Mouse (Mus musculus) midbrain, postnatal 0 days (tissue): Measurements from ENCODE around the gene Urod. TPM values are rescaled to one million over a fixed set of nuclear protein-coding genes. Genes with fewer than 3 reads are reported as not detected.

Experiments
- ATAC-seq: fragments of 200-750 bp; cut with Nextera tagmentation; 2 replicates; pipeline ENCODE4 v1.8.0; 2017; ENCODE audit warnings: moderate number of reproducible peaks, mild to moderate bottlenecking, moderate TSS enrichment, moderate library complexity; ENCODE audit not compliant: low FRiP score
- DNase-seq: peaks from one replicate; pipeline ENCODE4 v3.0.0-alpha.2; 2015; ENCODE audit warnings: low spot score
- H3K27ac ChIP-seq: fragments of 300-500 bp; sonication (generic); 2 replicates; pipeline ENCODE4 v1.5.1; 2014; ENCODE audit warnings: low read depth, mild to moderate bottlenecking, low read length, mixed read lengths
- H3K27me3 ChIP-seq: fragments of 300-500 bp; sonication (generic); 2 replicates; pipeline ENCODE4 v1.6.1; 2014; ENCODE audit warnings: low read length, control low read depth, mixed read lengths; ENCODE audit not compliant: insufficient read depth
- H3K36me3 ChIP-seq: fragments of 300-500 bp; sonication (generic); 2 replicates; pipeline ENCODE4 v1.6.1; 2014; ENCODE audit warnings: low read length, control low read depth, mixed read lengths; ENCODE audit not compliant: insufficient read depth
- H3K4me1 ChIP-seq: fragments of 300-500 bp; sonication (generic); 2 replicates; pipeline ENCODE4 v1.6.1; 2014; ENCODE audit warnings: mild to moderate bottlenecking, control low read depth, antibody characterized with exemption, low read length, mixed read lengths; ENCODE audit not compliant: insufficient read depth
- H3K4me2 ChIP-seq: fragments of 300-500 bp; sonication (generic); 2 replicates; pipeline ENCODE4 v1.6.1; 2014; ENCODE audit warnings: low read depth, mild to moderate bottlenecking, low read length, mixed read lengths; ENCODE audit not compliant: poor library complexity, severe bottlenecking
- H3K4me3 ChIP-seq: fragments of 300-500 bp; sonication (generic); 2 replicates; pipeline ENCODE4 v1.5.1; 2014; ENCODE audit warnings: low read depth, mild to moderate bottlenecking, low read length, moderate library complexity
- H3K9ac ChIP-seq: fragments of 300-500 bp; sonication (generic); replicated peaks from 2 replicates; pipeline ENCODE4 v1.6.1; 2014; ENCODE audit warnings: mild to moderate bottlenecking, low read length, moderate library complexity, mixed read lengths; ENCODE audit not compliant: poor library complexity, severe bottlenecking
- H3K9me3 ChIP-seq: fragments of 300-500 bp; sonication (generic); 2 replicates; pipeline ENCODE4 v1.6.1; 2016; ENCODE audit warnings: low read length, control low read depth
- CTCF ChIP-seq: IDR thresholded peaks from 2 replicates; pipeline ENCODE4 v1.5.1; 2016; ENCODE audit warnings: antibody characterized with exemption, mild to moderate bottlenecking
- WGBS: fragments of 180-500 bp; shearing (Covaris S2); extraction: QIAGEN DNeasy Blood & Tissue Kit; methylation state at CpG from one replicate; pipeline ENCODE4 v1.1.7; 2014; 5-methylcytosine and 5-hydroxymethylcytosine counted together
- polyA plus RNA-seq: library from polyadenylated mRNA; unstranded; fragments of >200 nt; fragmentation: Nextera tagmentation; extraction: Ambion mirVana; gene quantifications from 2 replicates; pipeline ENCODE4 v1.2.1, GENCODE M21; 2015
- total RNA-seq: library from RNA; depleted of rRNA; stranded (reverse); fragments of >200 nt; gene quantifications from 2 replicates; pipeline ENCODE4 v1.2.3, GENCODE M21; 2014; rRNA removed

Gene Urod
- total RNA-seq (25.5 and 50.0 TPM in 2 replicates), polyA plus RNA-seq (36.6 and 36.8 TPM in 2 replicates)

DNA sequence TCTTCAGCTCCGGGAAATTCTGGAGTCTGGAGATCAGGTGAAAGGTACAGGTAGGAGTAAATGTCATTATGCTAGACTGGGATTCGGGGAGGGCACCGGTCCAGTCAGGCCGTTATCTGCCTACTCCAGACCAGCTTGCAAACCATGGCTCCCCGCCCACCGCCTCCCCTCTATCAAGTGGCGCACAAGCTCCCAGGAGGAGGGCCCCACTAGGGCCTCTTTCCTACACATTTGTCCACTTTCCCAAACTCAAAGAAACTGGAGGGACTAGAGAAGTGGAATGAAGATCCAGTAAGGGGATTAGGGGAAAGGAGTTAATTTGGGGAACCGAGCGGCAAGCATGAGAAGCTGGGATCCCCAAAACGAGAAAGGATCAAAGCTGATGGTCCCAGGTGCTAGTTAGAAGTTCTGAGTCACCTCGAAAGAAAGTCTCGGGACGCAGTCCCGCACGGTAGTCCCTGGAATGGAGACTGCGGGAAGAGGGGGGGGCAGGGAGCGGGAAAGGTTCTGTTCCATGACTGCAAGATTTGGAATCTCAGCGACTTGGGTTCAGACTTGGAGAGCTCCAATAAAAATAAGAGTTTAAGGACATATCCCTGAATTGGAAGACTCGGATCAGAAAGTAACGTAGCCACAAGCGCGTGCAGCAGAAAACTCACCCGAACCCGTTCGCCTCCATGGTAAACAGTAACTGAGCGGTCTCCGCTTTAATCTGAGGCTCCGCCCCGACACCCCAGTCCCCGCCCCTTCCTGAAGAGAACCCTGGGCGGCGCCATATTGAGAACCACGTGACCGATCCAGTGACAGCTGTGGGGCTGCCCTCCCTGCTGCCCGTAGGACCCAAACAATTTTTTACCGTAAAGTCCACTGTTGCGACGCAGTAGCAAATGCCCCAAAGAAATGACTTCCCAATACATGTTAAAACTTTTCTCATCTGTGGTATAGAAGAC, at the start of gene Urod:
TSS of gene Urod (minus strand) at position 742 of the 950 bp plus-strand sequence.
- peaks cover 11% of the 10 kb centered on the region; the same call in 1 of the 2 replicates for H3K4me1 ChIP-seq
- WGBS: 2% methylated on average over 38 of the region's 38 CpGs
- peak within 1 kb of the TSS; percentile 78 for H3K27ac ChIP-seq
- peaks cover 7% of the 10 kb centered on the region; the same call in 1 of the 2 replicates for H3K36me3 ChIP-seq
- no peaks in the 10 kb centered on the region for H3K9me3 ChIP-seq
- no peaks in the 10 kb centered on the region for H3K27me3 ChIP-seq
- ATAC-seq (peak; percentile 88), DNase-seq (peak; percentile 98)
- H3K4me2 ChIP-seq: peak within 1 kb of the TSS; percentile 90
- peak within 1 kb of the TSS; percentile 76 for H3K9ac ChIP-seq
- no peak for TF ChIP-seq CTCF
- H3K4me3 ChIP-seq: peak within 1 kb of the TSS; percentile 98

DNA sequence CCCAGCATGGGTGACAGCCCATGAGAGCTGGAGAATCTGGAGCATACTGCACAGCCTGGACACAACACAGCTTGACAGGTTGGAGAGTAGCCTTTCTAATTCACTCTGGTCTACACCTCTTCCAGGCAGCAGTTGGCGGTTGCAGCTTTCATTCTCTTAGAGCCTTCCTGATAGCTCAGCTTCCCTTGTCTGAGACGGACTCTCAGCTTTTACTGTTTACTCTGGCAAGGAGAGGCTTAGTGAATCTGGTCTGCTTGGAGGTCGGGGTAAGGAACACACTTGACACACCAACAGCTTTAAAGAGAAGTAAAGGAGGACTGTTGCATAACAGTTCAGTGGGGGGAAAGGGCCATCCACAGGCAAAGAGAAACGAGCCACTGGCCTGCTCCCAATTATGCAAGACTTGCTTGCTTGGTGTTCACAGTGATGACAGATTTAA, 47.1 kb upstream of the Urod start:
- no peak for TF ChIP-seq CTCF
- no peak overlapping the region for H3K4me3 ChIP-seq
- WGBS: 59% methylated on average over 4 of the region's 4 CpGs
- H3K4me1 ChIP-seq: no peaks in the 10 kb centered on the region
- no peak overlapping the region for H3K9ac ChIP-seq
- DNase-seq (peak; percentile 22), ATAC-seq (no peak)
- H3K4me2 ChIP-seq: no peak overlapping the region
- no peaks in the 10 kb centered on the region for H3K9me3 ChIP-seq
- no peaks in the 10 kb centered on the region for H3K36me3 ChIP-seq
- no peak overlapping the region for H3K27ac ChIP-seq
- H3K27me3 ChIP-seq: no peaks in the 10 kb centered on the region

GRCm38 (mm10) chr4:117040791-117041190, 46.6 kb upstream of the Urod start:
- no peaks in the 10 kb centered on the region for H3K36me3 ChIP-seq
- WGBS: 49% methylated on average over 1 of the region's 1 CpGs
- no peaks in the 10 kb centered on the region for H3K4me1 ChIP-seq
- H3K4me3 ChIP-seq: no peak overlapping the region
- no peak overlapping the region for H3K27ac ChIP-seq
- H3K4me2 ChIP-seq: no peak overlapping the region
- H3K9ac ChIP-seq: no peak overlapping the region
- no peak for ATAC-seq
- H3K27me3 ChIP-seq: no peaks in the 10 kb centered on the region
- H3K9me3 ChIP-seq: no peaks in the 10 kb centered on the region
- peak; percentile 4 for DNase-seq
- TF ChIP-seq CTCF: no peak

GRCm38 (mm10) chr4:117039925-117040687, 45.9 kb upstream of the Urod start:
- no peaks in the 10 kb centered on the region for H3K9me3 ChIP-seq
- DNase-seq (peak; percentile 75), ATAC-seq (no peak)
- H3K4me3 ChIP-seq: no peak overlapping the region
- 24% methylated on average over 9 of the region's 9 CpGs for WGBS
- no peak overlapping the region for H3K27ac ChIP-seq
- no peaks in the 10 kb centered on the region for H3K27me3 ChIP-seq
- no peaks in the 10 kb centered on the region for H3K4me1 ChIP-seq
- H3K9ac ChIP-seq: no peak overlapping the region
- H3K36me3 ChIP-seq: peaks cover 2% of the 10 kb centered on the region; the same call in 1 of the 2 replicates
- no peak overlapping the region for H3K4me2 ChIP-seq
- TF ChIP-seq CTCF: no peak

DNA sequence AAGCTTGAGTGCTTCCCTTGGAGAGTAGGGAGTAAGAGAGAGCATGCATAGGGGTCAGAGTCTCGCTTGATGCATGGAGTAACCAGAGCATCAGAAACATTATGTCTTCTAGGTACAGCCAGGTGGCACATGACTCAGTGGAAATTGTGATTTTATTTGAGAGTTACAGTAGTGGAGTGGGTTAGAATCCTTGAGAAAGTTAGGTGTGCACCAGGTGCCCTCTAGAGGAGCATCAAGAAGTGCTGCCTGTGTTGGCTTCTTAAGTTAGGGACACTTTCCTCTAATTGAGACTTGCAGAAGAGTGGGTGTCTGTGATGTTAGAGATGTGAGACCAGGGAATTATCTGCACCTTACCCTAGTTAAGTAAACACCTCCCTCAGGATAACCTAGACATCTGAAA, 36.9 kb upstream of the Urod start:
- no peaks in the 10 kb centered on the region for H3K27me3 ChIP-seq
- peak; percentile 48 for TF ChIP-seq CTCF
- 100% methylated on average over 1 of the region's 1 CpGs for WGBS
- H3K9ac ChIP-seq: no peak overlapping the region
- no peak overlapping the region for H3K4me3 ChIP-seq
- H3K4me1 ChIP-seq: no peaks in the 10 kb centered on the region
- peaks cover 8% of the 10 kb centered on the region for H3K36me3 ChIP-seq
- H3K27ac ChIP-seq: no peak overlapping the region
- no peaks in the 10 kb centered on the region for H3K9me3 ChIP-seq
- no peak for ATAC-seq
- H3K4me2 ChIP-seq: no peak overlapping the region
- DNase-seq: peak; percentile 9
